Mouse (Mus musculus): Measurements from ENCODE around the gene As3mt.

- TF ChIP-seq POLR2A (IDR thresholded peaks at IDR 0.05; ENCODE audit: insufficient read depth, low read length) (no peak), CTCF (IDR thresholded peaks at IDR 0.05; ENCODE audit: low read depth, low read length) (no peak), EP300 (IDR thresholded peaks at IDR 0.05; ENCODE audit: insufficient read depth, low read depth, low read length) (no peak)
Observed at GRCm38 (mm10) chr19:46696482-46696881, 10.8 kb upstream of the As3mt start.
